Mouse (Mus musculus): ENCODE results near the gene Rhov.

Rhov gene

DNA sequence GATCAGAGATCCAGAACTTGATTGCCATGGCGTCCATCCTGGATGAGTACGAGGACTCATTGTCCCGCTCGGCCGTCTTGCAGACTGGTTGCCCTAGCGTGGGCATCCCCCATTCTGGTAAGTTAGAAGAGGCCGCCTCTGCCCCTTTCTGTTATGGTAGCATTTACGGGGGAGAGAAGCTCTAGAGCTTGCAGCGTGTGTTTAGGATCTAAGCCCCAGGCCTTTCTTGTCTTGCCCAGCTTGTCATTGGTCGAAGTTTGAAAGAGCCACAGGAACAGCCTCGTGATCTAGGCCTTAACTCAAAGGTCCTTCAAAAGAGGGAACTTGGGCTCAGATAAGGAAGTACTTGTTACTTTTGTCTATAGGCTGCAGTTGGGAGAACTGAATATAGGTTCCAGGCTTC, 17.9 kb upstream of the Rhov start:
- peak in 1 of 2 experiments; percentile 72 for DNase-seq (ENCODE audit: low spot score in 2 of 2)

DNA sequence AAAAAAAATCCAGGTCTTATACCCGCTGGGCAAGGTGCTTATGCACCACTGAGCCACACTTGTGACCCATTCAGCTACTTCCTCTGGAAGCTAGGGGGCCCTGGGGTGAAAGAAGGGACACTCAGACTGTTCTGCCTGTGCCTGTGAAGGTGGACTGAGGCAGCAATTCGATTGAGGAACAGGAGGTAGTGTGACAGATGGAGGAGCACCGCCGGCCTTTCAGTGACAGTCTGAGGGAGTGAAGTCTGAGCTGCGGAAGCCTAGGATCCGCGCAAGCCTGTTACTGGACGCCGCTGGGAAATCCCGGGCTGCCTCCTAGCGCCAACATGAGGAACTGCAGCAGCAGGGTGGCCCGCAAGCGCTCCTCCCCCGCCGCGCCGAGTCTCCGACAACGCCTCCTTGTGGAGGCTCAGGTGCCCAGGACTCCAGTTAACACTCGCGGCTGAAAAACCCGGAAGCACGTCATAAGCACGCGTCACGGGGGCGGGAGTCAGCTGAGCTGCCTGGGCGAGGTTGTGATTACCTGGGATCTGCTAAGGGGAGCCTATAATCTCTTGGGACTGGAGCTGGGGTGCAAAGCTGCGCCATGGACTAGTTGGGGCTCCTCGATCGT, 17.3 kb upstream of the Rhov start, which contains the start of gene Vps18:
Gene Vps18, plus strand, starts transcription at position 471 of the 613 bp plus-strand sequence.
- peak; percentile 98 to 99 for DNase-seq (ENCODE audit: low spot score in 2 of 2)

DNA sequence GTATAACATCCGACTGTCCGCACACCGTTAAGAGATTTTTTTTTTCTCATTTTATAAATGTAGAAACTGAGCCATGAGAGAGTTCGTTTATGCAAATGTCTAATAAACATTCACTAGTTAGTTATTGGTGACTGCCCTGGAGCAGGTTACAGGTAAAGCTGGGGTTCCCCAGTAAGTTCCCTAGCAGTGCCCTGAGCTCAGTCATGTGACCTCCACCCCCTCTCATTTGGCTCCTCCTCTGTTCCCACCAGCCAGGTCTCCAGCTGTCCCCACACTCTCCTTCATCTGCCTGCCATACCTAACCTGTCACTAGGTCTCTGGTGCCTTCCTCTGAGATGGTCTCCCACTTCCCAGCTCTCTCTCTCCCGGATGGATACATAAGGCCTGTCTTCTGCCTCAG, 16.3 kb upstream of the Rhov start:
- no peak for DNase-seq (ENCODE audit: low spot score in 2 of 2)

DNA sequence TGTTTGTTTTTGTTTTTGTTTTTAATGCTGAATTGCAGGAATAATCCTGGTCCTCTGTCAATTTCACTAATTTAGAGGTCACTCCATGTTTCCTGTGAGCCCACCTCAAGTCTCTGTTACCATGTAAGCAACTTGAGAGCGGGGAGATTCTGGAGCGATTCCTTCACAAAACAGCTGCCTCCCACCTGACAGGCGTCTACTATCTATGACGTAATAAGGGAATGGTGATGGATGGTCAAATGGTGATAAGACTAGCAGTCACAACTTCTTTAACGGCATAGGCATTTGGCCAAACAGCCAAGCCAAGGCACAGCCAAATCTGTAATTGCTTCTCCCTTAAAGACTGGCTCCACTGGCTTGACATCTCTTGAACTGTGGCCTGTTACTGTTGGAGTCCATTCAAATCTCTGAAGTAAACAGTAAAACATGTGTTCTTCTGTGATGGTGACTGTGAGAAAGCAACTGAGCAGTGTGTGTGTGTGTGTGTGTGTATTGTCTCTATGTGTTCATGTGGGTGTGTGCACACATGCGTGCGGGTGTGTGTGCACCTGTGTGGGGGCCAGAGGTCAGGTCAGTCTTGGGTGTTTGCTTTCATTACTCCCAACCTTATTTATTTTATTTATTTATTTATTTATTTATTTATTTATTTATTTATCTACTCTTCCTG, 11.0 kb upstream of the Rhov start:
- DNase-seq (ENCODE audit: low spot score in 2 of 2) = no peak

DNA sequence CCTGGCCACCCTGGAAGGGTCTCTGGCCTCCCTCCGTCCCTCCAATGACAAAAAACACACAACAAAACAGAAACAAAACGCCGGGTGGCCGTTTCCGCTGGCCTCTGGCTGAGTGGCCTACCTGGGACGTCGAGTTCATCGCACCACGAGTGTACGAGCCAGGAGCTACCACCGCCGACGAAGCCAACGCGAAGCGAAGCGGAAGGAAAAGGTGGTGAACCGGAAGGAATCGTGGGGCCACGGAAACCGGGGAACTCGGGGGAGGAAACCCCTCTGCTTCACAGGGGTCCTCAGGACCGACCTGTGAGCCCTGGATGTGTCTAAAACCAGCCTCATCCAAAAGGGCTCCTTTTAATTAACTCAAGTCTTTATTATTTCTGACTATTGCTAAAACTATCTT, 6.7 kb upstream of the Rhov start:
- DNase-seq (ENCODE audit: low spot score in 2 of 2) = no peak

DNA sequence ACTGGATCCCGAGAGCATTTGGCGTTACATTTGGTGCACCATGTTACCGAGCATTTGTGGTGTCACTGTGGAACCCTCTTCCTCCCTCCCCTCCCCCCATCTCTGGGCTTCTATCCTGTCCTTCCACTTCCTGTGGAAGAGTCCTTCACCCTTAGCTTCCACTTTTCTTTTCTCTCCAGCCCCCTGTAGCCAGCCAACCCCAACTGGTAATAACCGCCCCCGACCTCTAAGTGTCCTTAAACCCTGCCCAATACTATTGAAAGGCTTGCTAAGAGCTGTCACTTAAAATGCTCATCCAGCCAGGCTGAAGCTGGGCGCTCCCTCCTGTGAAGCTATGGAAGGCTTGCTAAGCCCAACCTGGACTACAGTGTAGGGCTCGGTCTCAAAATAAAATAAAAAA, 5.9 kb upstream of the Rhov start:
- DNase-seq (ENCODE audit: low spot score in 2 of 2) = no peak

DNA sequence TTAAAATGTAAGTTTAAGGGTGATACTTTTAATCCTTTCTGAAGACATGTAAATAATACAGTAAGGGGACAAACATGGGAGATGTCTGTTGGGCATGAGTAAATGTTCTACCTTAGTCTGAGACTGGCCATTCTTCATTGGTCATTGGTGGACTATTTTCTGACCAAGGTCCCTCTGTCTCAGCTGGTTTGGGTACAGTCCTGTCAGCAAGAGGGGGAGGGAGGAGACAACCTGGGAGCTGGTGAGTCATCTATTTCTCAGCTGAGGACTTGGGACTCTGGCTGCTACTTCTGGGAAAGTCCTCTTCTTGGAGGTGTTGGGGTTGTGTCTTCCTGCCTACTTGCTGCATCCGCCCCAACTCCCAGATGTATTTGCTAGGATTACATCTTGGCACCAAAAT, 3.1 kb upstream of the Rhov start:
- DNase-seq (ENCODE audit: low spot score in 2 of 2) = no peak

DNA sequence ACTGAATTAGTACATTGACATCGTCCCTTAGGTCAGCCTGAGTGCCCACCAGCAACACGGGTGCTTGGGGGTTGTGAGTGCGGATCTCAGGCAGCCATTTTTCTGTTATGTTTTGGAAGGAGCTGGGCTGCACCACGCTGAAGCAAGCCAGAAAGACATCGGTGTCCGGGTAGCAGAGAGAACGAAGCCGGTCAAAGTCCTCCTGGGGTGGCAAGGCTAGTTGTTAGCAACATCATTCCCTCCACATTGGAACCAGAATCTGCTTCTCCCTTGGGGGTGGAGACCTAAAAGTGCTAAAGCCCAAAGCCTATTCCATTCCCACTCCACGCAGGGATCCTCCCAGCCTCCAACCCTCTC, 808 bp downstream of the Rhov start:
- no peak for DNase-seq (ENCODE audit: low spot score in 2 of 2)

DNA sequence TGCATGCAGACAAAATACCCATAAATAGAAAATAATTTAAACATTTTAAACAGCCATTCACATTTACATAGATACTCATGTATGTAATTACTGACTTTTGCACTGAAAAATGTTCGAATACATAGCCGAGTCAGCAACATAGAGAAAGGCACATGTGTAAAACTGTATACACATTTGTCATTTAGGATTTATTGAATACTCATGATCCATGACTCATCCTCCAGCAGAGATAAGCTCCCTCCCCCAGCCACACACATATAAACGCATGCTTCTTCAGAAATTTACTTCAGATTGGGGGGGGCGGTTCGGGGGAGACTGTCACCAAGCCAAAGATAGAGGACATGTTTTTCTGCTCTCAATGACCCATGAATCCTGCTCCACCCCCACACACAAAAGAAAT, 7.3 kb downstream of the Rhov start:
- no peak for DNase-seq (ENCODE audit: low spot score in 2 of 2)

DNA sequence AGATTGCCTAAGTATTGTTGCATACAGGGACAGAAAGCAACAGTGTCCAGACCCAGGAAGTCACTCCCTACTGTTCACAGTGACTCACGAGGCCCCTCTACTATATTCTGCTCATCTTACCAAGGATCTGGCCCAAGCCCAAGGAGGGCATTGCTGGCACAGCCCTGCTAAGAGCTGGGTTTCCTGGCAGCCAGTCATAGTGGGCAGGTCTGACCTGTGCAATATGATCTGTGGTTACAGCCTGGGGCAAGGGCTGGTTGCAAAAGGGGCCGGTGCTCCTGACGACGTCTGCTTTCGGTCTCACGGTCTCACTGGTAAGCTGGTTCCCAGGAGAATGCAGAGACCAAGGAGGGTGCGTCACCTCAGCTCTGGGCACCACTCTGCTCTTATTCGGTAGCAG, 8.1 kb downstream of the Rhov start:
- DNase-seq (ENCODE audit: low spot score in 2 of 2) = peak in 1 of 2 experiments; percentile 31

DNA sequence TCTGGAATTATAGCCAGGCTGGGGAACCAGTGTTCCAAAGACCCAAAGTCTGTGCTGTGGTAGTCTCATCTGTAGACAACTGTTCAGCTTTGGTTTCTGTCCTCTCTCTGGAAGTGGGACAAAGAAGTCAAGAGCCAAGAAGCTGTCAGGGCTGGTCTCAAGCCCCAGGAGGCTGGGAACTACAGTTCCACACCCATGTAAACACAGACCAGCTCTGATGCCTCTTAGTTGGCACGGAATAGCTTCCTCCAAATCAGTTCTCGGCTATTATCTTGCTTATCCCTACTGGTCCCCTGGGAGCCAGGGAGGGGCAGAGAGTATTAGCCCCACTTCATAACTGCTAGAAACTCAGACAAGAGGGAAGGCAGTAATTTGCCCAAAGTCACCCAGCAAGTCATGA, 9.7 kb downstream of the Rhov start:
- no peak for DNase-seq (ENCODE audit: low spot score in 2 of 2)

DNA sequence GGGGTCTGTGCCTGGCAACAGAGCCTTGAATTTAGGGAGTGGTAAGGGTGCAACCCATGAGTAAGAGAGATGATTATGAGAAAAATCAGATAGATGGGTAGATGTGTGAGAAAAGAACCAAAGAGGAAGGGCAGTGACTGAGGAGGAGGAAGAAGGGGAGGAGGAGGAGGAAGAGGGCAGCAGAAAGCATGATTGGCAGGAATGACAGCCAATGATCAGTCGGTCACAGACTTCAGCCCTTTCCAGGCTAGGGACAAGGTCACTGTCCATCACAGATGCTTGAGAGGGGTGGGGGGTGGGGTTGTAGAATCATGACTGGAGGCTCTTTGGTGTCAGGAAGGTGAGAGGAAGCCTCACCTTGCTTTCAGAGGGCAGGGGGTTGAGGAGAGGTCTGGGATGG, 10.6 kb downstream of the Rhov start:
- DNase-seq (ENCODE audit: low spot score in 2 of 2) = no peak

DNA sequence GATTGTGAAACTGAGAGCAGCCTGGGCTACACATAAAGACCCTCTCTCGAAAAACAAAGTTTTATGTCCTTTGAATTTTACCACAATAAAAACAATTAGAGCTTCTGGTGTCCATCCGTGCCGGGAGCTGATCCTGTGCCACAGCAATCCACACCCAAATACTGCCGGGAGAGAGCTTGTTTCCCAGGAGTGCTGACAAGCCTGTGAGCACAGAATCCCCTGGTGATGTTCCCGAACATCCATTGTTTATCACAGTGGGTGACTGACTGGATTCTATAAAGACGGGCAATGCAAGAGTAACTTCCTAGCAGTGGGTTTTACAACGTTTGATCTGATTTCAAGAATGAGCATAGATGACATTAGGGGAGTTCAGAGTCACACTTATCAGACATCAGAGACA, 16.1 kb downstream of the Rhov start:
- DNase-seq (ENCODE audit: low spot score in 2 of 2) = no peak

DNA sequence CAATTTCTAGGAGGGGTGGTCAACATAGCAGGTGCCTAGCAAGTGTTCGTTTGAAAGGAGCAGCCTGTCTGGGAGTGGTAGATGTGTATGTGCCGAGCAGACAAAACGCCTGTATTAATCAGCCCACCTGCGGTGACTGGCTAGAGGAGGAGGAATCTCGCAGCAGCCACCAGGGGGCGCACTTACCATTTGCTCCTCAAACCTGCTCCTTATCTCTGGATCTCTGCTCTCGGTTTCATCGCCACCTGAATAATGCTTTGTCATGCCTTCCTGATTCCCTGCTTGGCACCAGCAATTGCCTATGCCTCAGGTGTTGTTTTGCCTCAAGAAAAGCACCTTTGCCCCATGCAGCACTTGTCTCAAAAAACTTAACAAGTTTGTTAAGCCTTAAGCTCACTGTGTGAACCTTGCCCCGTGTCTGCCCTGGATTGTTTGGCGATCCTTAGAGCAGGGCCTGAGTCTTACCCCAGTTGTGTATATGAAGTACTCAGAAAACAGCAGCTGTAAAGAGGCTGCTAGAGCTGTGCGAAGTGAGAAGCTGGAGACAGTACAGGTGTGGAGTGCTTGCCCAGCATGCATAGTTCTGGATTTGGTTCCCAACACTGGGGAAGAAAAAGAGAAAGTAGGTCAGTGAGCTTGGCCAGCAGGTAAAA, 20.1 kb downstream of the Rhov start:
- peak; percentile 83 to 97 for DNase-seq (ENCODE audit: low spot score in 2 of 2)

DNA sequence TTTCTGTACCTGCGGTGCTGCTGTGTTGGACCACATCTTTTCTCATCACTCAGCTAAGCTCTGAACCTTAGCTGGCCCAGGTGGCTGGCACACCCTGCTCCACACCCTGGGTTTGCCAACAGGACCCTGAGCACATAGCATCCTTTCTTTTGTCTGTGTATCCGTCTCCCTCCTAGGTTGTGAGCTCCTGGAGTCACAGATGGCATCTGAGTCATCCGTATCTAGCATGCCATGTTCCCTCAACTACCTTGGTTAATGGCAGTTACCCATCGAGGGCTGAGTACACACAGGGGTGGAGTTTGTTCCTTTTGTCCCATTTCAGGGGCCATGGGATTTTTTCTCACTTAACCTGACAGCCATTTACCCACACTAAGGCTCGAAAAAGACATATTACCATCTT, 20.7 kb downstream of the Rhov start:
- no peak for DNase-seq (ENCODE audit: low spot score in 2 of 2)

DNA sequence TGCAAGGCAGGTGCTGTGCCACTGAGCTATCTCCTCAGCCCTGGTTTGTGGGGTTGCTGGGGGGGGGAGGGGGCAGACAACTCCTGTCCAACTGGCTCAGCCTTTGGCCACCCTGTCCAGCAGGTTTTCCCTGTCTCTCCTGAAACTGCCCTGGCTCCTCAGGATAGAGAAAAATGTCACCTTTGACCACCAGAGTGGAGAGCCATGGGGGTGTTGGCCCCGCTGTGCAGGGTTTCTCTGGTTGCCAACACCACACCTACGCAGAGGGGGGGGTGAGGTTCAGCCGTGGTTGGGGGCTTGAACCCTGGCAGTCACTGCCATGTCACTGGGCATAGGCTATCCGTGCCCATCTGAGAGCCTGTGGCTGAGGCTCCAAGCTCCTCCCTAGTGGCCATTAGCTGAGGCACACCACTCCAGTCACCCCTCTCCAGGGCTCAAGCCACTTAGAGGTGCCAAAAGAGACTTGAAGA, 21.4 kb downstream of the Rhov start:
- DNase-seq (ENCODE audit: low spot score in 2 of 2) = no peak

DNA sequence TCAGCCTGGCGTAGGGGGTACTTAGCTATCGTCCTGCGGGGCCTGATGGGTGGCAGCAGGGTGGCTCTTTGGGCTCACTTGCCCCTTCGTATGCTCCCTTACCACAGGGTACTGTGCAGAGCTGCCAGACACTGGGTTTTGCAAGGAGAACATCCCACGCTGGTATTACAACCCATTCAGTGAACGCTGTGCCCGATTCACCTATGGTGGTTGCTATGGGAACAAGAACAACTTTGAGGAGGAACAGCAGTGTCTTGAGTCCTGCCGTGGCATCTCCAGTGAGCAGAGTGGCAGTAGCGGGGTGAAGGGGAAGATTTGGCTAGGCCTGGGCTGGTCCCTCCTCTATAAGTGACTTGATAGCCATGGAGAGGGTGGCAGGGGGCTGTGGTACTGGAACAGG, 23.2 kb downstream of the Rhov start:
- DNase-seq (ENCODE audit: low spot score in 2 of 2) = no peak

DNA sequence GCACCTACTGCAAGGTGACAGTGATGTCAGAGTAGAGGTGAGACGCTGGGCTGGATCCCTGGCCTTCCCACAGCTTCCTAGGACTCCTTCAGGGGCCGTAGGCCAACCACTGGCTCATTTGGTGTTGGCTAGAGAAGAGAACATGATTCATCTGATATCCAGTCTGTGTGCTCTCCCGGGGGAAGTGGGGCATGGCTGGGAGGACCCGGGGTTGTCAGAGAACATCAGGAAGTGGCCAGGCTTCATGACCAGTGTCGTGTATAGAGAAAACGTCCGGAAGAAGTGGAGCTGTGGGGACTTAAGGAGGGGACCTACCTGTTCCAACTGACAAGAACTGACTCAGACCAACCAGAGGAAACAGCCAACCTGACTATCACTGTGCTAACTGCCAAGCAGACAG, 25.8 kb downstream of the Rhov start:
- DNase-seq (ENCODE audit: low spot score in 2 of 2) = no peak

DNA sequence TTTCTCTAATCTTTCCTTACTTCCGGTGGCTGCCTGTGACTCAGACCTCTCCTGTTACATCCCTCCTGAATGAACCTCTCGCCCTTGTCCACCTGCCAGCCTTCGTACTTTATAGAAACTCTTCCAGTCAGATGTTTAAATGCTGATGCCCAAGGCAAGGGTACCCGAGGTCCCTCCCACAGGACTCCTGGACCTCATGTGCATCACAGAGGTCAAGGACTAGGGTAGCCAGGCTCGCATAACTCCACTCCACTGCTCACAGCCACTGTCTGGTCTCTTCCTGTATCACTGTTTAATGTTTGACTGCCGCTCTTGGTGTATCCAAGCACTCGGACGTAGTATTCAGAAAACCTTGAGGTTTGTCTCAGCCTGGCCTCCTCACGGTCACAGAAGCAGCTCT, 28.5 kb downstream of the Rhov start:
- DNase-seq (ENCODE audit: low spot score in 2 of 2) = no peak

DNA sequence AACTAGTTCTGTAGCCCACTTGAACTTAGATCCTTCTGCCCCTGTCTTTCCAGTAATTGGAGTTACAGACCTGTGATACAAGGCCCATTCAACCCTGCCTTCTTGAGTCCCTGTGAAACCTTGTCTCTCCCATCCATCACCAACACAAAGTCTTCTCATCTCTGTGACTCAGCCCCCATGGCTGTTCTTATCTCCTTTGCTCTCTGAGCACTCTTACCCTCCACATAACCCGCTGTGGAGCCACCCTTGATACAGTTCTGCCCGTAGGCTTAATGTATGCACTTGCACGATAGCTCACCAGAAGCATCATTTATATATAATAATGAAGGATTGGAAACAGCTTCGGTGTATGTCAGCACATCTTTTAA, 30.3 kb downstream of the Rhov start:
- DNase-seq (ENCODE audit: low spot score in 2 of 2) = no peak

DNA sequence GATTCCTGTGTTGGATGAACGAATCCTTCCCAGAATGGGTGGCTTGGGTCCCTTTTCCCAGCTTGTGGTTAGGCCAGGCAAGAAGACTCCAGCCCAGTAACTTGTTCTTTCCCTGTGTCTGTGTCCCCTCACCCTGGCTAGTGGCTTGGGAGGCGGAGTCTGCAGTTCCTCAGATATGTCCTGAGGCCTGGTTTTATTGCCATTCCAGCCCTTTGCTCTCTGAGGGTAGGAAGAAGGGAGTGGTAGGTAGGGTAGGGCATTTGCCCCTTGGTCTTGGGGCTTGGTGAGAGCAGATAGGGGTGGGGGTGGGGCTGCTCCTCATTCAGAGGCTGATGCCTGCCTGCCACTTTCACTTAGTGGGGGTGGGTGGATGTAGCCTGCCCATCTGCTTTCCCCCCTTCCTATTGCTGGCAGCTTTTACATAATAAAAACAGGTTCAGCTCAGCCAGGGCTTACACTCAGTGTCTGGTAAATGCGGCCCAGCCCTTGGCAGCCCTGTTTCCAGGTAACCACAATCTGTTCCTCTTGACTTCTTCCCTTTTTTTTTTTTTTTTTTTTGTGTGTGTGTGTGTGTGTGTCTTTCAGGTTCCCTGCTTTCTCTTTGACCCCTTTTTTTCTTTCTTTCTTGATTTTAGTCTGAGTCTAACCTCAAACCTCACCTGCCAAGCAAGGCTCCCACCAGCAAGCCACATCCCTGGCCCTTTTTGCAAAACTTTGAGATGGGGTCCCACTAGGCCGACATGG, 30.8 kb downstream of the Rhov start:
- DNase-seq (ENCODE audit: low spot score in 2 of 2) = no peak

DNA sequence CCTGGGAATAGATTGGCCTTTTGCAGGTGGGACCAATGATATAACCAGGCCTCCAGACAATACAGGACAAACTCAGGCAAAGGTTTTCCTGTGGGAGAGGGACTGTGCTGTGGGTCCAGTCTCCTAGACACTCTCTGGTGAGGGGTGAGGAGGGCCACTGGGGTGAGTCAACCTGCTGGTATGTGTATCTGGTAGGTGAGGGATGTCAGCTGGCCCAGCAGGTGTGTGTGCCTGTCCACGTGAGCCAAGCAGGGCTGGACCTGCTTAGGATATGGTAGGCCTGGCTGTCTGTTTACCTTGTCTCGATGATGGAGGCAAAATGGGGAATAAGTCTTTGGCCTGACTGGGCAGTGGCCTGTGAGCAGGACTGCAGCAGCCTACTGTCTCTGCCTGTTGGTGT, 32.4 kb downstream of the Rhov start:
- DNase-seq (ENCODE audit: low spot score in 2 of 2) = no peak

DNA sequence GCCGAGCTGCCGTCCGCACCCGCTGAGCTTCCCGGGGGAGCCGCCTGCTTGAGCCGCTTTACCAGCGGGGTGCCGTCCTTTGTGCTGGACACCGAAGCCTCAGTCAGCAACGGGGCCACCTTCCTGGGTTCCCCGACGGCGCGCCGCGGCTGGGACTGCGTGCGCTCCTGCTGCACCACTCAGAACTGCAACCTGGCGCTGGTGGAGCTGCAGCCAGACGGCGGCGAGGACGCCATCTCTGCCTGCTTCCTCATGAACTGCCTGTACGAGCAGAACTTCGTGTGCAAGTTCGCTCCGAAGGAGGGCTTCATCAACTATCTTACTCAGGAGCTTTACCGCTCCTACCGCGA, 33.2 kb downstream of the Rhov start:
- DNase-seq (ENCODE audit: low spot score in 2 of 2) = no peak

Measured in spleen, postnatal 4 days (tissue).